Mouse (Mus musculus): ENCODE measurements around the gene Cdc20b. TPM values are rescaled to one million over a fixed set of nuclear protein-coding genes. Genes with fewer than 3 reads are reported as not detected.

The Cdc20b gene
- total RNA-seq, 2 experiments from 2014 or later: 0.30 TPM; not detected in 1

DNA sequence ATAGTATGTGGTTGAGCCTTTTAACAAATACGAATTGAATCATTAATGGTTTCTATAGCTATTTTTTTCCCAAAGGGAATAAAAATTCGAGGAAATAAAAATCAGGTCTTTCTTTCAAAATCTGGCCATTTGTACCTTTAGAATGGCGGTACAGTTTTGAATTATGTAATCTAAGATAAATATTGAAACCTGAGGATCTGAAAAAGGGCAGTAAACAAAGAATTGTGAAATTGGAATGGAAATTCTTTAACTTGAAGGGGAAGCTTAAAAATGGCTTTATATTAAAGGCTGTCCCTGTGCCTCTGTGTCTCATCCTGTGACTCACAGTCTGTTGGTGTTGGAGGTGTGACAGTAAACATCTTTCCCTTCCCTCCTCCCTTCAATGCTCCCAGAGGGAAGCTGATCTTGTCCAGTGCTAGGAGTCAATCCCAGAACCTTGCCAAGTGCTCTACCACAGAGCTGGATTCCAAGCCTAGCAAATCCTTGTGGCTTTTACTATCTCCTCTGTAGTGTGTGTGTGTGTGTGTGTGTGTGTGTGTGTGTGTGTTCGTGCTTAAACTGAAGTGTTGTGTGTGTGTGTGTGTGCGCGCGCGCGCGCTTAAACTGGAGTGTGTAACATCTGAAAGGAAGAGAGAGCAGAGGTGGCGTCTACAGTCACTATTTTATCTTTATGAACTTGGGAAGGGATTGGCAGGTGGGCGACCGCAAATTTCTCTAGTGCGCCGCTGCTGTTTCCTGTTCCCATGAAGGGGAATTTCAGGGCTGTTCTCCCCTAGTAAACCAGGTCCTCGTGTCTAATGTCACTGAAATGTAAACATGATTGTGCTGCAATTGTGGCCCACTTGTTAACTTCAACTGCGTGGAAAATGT is 11.4 kb upstream of the Cdc20b start:
- DNase-seq (ENCODE audit: low spot score in 2 of 2): no peak

DNA sequence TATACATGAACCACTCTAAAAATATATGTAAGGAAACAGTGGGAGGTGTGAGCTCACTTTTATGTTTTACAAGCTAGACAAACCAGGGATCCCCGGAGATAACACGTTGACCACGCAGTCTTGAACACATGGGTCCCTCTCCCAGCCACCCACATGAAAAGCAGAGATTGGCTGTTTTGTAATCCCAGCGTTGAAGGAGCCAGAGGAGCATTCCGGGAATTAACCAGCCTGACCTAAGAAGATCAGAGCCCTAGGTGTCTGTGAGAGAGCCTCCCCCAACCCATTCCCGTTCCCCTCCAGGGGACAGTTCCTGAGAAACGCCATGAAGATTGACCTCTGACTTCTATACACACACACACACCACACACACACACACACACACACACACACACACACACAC is 3.6 kb upstream of the Cdc20b start:
- no peak for DNase-seq (ENCODE audit: low spot score in 2 of 2)

- peak; percentile 34 to 53 for DNase-seq (ENCODE audit: low spot score in 2 of 2)
Observed at GRCm38 (mm10) chr13:113031792-113032571, 2.9 kb upstream of the Cdc20b start.

GRCm38 (mm10) chr13:113032831-113033230 is 2.1 kb upstream of the Cdc20b start:
- DNase-seq (ENCODE audit: low spot score in 2 of 2): no peak

DNA sequence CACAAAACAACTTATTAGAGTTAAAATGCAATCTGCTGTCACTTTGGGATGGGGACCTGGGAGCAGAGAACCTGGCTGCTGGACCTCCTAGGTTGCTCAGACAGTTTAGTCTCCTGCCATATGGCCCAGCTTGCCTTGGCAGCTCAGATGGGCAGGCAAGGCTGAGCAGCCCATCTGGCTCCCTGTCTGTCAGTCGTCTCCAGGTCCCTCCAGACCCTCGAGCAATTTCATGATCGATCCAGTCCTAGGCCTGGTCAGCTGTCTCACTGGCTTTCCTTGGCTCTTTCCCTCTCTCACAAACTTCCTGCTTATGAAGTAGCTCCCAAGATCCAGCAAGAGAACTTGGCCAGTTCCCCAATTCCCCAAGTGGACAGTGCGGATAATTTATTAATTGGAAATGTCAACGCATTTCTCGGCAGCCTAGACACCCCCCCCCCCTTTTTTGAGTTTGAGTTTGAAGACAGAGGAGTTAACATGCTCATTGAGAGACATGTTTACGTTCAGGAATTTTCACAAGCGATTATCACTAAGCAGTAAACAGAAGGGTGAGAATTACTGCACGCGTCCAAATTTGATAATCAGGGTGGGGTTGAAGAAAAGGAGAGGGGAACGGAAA is 532 bp upstream of the Cdc20b start:
- peak in 1 of 2 experiments; percentile 12 for DNase-seq (ENCODE audit: low spot score in 2 of 2)

GRCm38 (mm10) chr13:113035852-113036251 is 941 bp downstream of the Cdc20b start:
- DNase-seq (ENCODE audit: low spot score in 2 of 2): peak; percentile 67 to 75

DNA sequence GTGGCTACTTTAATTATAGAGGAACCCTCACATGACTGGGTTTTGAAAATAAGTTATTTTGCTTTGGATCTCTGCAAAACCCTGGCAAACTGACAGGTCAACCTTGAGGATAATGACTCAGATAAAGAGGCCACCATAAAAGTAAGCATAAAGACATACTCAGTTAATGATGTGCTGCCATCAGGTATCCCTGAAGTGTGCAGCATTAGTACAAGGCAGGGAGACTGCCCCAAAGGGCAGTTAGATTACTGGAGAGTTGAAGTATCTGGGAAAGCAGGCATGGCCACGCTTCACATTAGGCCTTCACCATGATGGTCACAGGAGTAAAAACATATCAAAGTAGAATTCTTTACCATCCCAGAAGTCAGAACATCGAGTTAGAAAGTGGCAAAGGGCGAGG is 10.0 kb downstream of the Cdc20b start:
- no peak for DNase-seq (ENCODE audit: low spot score in 2 of 2)

DNA sequence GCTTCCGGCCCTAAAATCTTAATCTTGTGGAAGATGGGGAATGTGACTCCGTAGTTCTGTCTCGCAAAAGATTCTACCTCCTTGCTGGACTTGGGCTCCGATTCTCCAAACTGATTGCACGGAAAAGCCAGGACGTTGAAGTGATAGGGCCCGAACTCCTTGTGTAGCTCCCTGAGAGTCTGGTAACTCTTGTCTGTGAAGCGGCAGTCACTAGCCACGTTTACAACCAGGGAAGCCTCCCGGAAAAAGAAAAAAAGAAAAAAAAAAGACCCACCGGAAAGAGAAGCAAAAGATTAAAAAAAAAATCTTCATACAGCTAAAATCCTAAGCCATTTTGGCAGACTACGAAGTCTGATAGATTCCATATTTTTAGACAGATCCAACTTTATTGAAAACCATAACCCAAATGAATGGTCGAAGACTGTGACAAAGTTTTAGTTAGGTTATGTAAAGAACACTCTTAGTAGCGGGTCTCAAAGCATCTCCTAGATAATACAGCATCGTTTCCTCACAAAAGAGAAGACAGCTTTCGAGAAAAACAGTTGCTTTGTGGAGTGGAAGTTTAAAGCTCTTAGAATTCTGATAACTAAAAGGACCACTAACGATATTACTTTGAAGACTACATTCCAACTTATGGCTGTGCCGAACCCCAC is 10.7 kb downstream of the Cdc20b start:
- DNase-seq (ENCODE audit: low spot score in 2 of 2): no peak

DNA sequence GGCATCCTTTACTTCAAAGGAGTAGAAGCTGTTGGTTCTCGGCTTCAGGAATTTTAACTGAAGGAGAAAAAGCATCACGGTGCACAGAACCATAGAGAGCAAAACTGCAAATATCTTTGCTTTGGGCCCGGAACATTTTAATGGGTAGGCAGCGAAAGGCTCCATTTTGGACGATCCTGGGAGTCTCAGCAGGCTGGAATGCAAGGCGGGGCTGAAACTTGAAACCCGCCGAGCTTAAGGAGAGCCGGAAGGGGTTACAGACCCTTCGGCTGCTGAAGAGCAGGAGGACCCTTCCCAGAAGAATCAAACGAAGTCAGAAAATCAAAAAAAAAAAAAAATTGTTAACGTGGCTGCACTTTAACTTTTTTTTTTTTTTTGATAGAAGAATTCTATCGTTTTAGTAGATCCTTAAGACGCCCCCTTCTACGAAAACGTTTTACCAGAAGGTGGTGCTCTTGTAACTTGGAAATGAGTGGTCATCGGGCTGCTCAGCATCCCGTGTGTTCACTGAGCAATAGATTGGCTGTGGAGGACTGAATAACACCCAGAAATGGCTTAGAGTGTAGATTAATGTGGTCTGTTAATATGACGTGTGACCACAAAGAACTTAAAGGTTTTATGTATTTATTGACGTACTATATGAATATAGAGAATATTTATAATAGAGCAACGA is 11.4 kb downstream of the Cdc20b start, which contains the start of gene Gpx8:
Gpx8 (minus strand) TSS at position 200 of the 673 bp plus-strand sequence.
- DNase-seq (ENCODE audit: low spot score in 2 of 2): peak; percentile 33 to 47

GRCm38 (mm10) chr13:113047018-113047417 is 12.1 kb downstream of the Cdc20b start:
- no peak for DNase-seq (ENCODE audit: low spot score in 2 of 2)

DNA sequence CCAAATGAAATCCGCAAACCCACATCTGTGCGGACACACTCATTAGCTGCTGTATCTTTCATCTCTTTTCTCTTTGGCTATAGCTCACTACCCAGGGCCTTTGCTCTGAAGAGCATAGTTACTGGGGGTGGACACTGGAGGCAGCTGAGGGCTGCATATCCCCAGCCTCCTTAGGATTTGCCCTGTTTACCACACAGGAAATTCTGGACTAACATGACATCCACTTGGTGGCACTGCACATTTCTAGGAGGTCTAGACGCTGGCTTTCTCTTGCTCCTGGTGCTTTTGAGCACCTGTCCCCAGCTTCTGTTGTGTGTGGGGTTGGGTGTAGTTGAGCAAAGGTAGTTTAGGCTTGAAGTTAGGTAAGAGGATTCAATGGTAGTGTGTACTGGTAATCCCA is 12.7 kb downstream of the Cdc20b start:
- DNase-seq (ENCODE audit: low spot score in 2 of 2): no peak

DNA sequence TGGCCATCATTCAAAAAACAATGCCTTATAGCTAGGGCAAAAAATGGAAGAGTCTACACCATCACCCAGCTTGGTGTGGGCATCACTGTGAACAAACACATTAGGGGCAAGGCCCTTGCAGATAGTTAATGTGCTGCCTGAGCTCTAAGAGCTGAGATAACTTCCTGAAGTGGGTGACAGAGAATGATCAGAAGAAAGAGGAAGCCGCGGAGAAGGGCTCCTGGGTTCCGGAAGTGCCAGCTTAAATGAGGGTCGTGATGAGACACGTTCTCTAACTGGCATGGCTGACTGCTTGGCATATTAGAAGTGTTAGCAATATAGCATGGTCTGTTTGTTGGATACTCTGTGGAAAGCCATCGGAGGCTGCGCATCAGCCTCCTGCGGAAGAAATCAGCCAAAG is 19.3 kb downstream of the Cdc20b start:
- DNase-seq (ENCODE audit: low spot score in 2 of 2): no peak

DNA sequence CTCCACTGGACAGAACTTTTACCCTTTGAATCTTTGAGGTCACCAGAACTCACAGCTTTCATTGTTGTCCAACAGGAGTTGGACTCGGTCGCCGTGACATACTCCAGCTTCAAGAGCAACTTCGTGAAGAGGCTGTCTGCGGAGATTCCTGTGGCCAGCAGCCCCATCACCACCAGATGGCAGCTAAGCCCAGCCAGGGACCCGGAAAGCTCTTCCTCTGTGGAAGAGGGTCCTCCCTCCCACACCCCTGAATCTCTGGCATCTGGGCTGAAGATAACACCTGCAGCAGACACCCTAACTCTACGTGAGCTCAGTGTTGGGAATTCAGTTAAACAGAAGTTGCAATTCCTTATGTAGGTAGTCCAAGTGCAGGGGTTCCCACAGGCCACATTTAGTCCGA is 20.9 kb downstream of the Cdc20b start:
- DNase-seq (ENCODE audit: low spot score in 2 of 2): peak; percentile 22 to 34

GRCm38 (mm10) chr13:113061746-113062145 is 26.8 kb downstream of the Cdc20b start:
- no peak for DNase-seq (ENCODE audit: low spot score in 2 of 2)

DNA sequence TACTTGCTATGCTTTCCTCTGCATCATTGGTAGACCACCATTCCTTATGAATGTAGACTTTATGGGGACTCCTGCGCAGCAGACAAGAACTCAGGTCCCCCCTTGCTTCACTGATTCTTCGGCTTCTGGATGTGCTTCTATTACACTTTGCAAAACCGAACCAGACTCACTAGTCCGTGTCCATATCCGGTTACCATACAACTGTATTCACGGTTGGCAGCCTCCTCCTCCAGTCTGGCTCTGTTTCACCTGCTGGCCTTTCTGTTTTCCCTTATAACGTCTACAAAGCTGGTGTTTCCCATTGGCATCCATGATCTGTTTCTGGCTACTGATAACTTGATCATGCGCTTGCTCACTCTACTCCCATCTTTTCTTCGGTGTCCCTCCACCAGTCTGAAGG is 29.6 kb downstream of the Cdc20b start:
- DNase-seq (ENCODE audit: low spot score in 2 of 2): no peak

DNA sequence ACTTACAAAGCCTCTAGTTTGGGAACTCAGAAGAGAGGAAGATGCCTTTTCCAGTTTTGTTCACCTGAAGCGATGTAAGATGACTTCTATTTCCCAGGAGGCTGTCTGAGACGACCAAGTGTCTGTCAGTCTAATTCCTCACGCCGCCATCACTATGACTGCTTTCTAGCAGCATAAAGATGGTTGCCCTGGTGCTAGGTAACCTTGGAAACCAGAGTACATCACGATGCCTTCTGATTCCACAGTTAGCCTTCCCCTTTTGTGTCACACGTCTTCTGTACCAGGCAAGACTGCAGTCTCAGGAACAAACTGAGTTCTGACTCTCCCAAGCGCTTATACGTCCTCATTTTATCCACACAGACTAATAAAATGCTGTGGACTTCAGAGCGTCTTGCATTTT is 44.1 kb downstream of the Cdc20b start:
- DNase-seq (ENCODE audit: low spot score in 2 of 2): no peak

GRCm38 (mm10) chr13:113082101-113082500 is 47.2 kb downstream of the Cdc20b start:
- DNase-seq (ENCODE audit: low spot score in 2 of 2): no peak

- no peak for DNase-seq (ENCODE audit: low spot score in 2 of 2)
Observed at GRCm38 (mm10) chr13:113084732-113085131, 49.8 kb downstream of the Cdc20b start.

GRCm38 (mm10) chr13:113087226-113088017 is 52.5 kb downstream of the Cdc20b start:
- no peak for DNase-seq (ENCODE audit: low spot score in 2 of 2)

- DNase-seq (ENCODE audit: low spot score in 2 of 2): no peak
Observed at GRCm38 (mm10) chr13:113090489-113090888, 55.6 kb downstream of the Cdc20b start.
